Mouse (Mus musculus): Measurements from ENCODE around the gene Vmn1r64. TPM values are rescaled to one million over a fixed set of nuclear protein-coding genes. Genes with fewer than 3 reads are reported as not detected.
"Not testable (repeated sequence)": the region's sequence is repeated elsewhere in the genome, so short reads cannot be mapped to it uniquely, and the experiment has no call there.

The Vmn1r64 gene
- total RNA-seq (2021), result not detected
- not detected in 2 replicates for polyA plus RNA-seq (2012; rRNA removed)
- long read RNA-seq, result 0 reads

- H3K4me1 ChIP-seq (ENCODE audit: control insufficient read depth, insufficient read depth, low read length), result no peaks in the 10 kb centered on the region
Measured at GRCm38 (mm10) chr7:5884442-5884841, at the start of gene Vmn1r64. Vmn1r64 (minus strand) TSS chr7:5884542.

GRCm38 (mm10) chr7:5899238-5899637 is 14.9 kb upstream of the Vmn1r64 start:
- Histone ChIP-seq H3K27me3 (ENCODE audit: control insufficient read depth, insufficient read depth, low read length) (no peaks in the 10 kb centered on the region), H3K36me3 (ENCODE audit: control insufficient read depth, insufficient read depth, low read length) (no peaks in the 10 kb centered on the region), H3K9ac (ENCODE audit: low read depth, low read length) (no peak overlapping the region), H3K4me3 (no peak overlapping the region), H3K4me1 (ENCODE audit: control insufficient read depth, insufficient read depth, low read length) (no peaks in the 10 kb centered on the region), H3K27ac (no peak overlapping the region), H3K79me2 (replicated peaks; ENCODE audit: control insufficient read depth, insufficient read depth, low read length) (no peaks in the 10 kb centered on the region)
- WGBS, result 74% methylated on average over 4 of the region's 4 CpGs
- intact Hi-C loops (cut with DNase I), result no loop called here
- no peak for TF ChIP-seq EP300 (IDR thresholded peaks at IDR 0.05; ENCODE audit: insufficient read depth, low read depth, low read length)
- TF ChIP-seq CTCF (IDR thresholded peaks at IDR 0.05), result no peak
- TF ChIP-seq POLR2A (IDR thresholded peaks at IDR 0.05; ENCODE audit: insufficient read depth, low read depth, low read length), result no peak
- no peak for DNase-seq

More at GRCm38 (mm10) chr7:5884442-5884841, at the start of gene Vmn1r64:
- no peaks in the 10 kb centered on the region for H3K27me3 ChIP-seq (ENCODE audit: control insufficient read depth, insufficient read depth, low read length)
- H3K79me2 ChIP-seq (replicated peaks; ENCODE audit: control insufficient read depth, insufficient read depth, low read length), result no peaks in the 10 kb centered on the region
- H3K4me3 ChIP-seq, result no peak within 1 kb of the TSS
- no peaks in the 10 kb centered on the region for H3K36me3 ChIP-seq (ENCODE audit: control insufficient read depth, insufficient read depth, low read length)
- DNase-seq, result no peak
- no peak within 1 kb of the TSS for H3K27ac ChIP-seq
- TF ChIP-seq POLR2A (IDR thresholded peaks at IDR 0.05; ENCODE audit: insufficient read depth, low read depth, low read length), result no peak
- TF ChIP-seq CTCF (IDR thresholded peaks at IDR 0.05), result no peak
- TF ChIP-seq EP300 (IDR thresholded peaks at IDR 0.05; ENCODE audit: insufficient read depth, low read depth, low read length), result no peak
- intact Hi-C loops (cut with DNase I), result no loop called here
- no peak within 1 kb of the TSS for H3K9ac ChIP-seq (ENCODE audit: low read depth, low read length)

GRCm38 (mm10) chr7:5897245-5897644 is 12.9 kb upstream of the Vmn1r64 start:
- intact Hi-C loops (cut with DNase I); H3K4me3 ChIP-seq: not testable (repeated sequence)
- 61% methylated on average over 2 of the region's 2 CpGs for WGBS

More at GRCm38 (mm10) chr7:5897245-5897644, 12.9 kb upstream of the Vmn1r64 start:
- not testable (repeated sequence) for H3K36me3 ChIP-seq (ENCODE audit: control insufficient read depth, insufficient read depth, low read length); H3K27me3 ChIP-seq (ENCODE audit: control insufficient read depth, insufficient read depth, low read length); H3K79me2 ChIP-seq (replicated peaks; ENCODE audit: control insufficient read depth, insufficient read depth, low read length); H3K4me1 ChIP-seq (ENCODE audit: control insufficient read depth, insufficient read depth, low read length); H3K27ac ChIP-seq; H3K9ac ChIP-seq (ENCODE audit: low read depth, low read length); DNase-seq

Other genes with a start within 250 kb of the Vmn1r64 start
- gene Vmn1r62, start 210.9 kb downstream of the Vmn1r64 start, total RNA-seq (2021), result not detected
- not detected in 2 replicates for gene Vmn1r62, start 210.9 kb downstream of the Vmn1r64 start, polyA plus RNA-seq (2012; rRNA removed)
- not detected for gene Vmn1r63, start 79.1 kb downstream of the Vmn1r64 start, total RNA-seq (2021)
- gene Vmn1r63, start 79.1 kb downstream of the Vmn1r64 start, polyA plus RNA-seq (2012; rRNA removed), result not detected in 2 replicates
- not detected for gene Vmn1r65, start 126.5 kb upstream of the Vmn1r64 start, total RNA-seq (2021)
- not detected in 2 replicates for gene Vmn1r65, start 126.5 kb upstream of the Vmn1r64 start, polyA plus RNA-seq (2012; rRNA removed)
- not detected for gene Nlrp4c, start 160.6 kb upstream of the Vmn1r64 start, total RNA-seq (2021)
- gene Nlrp4c, start 160.6 kb upstream of the Vmn1r64 start, polyA plus RNA-seq (2012; rRNA removed), result not detected in 2 replicates